Mouse (Mus musculus) cerebellum, adult 11-12 months (tissue): ENCODE measurements around the gene Serp2.

Source experiments
- DNase-seq: peaks from one replicate; pipeline ENCODE4 v3.0.0; 2022

Gene Serp2

DNA sequence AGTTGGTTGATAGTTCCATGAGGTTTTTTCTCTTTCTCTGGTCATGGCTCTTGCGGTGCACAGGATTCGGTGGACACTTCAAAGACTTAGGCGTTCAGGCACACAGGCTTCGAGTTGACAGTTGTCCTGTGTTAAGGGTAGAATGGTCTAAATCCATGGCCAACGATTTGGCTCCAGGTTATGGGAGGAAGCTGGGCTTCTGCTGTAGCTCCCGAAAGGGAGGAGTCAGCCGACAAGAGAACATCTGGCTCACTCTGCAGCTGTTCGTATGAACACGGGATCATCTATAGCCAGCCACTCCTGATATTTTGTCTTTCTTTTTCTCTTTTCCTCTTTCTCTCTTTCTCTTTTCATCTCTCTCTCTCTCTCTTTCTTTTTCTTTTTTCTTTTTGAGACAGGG is 11.9 kb upstream of the Serp2 start:
- no peak for DNase-seq

DNA sequence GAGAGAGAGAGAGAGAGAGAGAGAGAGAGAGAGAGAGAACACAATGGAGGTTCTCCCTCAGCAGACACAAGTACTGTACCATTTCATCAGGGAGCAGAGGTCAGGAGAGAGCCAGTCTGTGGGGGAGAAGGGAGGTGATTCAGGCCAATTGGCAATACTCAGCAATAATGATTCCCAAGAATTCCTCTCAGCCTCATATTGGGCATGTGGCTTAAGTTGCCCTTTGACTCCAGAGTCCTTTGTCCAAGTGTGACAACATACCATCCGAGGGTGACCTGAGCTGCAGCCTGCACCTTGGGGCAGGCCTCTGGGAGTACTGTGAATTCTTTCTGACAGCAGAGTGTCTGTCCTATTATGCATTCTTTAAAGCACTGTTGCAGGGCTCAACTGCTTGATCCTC is 10.6 kb upstream of the Serp2 start:
- DNase-seq, result no peak

DNA sequence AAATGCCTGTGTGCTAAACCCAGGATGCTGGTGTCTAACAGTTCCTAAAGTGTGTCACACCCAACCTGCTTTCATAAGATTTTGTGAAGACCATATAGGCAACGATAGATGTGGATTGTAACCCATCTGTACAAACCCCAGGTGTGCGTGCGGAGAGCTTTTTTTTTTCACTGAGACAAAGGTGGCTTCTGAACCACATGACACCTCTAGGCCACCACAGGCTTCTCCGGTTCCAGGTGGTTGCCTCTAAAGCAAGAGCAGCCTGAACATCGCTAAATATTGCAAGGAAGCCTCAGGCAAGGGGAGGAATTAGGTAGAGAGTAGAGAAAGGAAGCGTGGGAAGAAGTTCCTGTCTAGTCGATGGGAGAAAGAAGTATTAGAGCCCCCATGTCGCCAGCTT is 10.0 kb upstream of the Serp2 start:
- no peak for DNase-seq

DNA sequence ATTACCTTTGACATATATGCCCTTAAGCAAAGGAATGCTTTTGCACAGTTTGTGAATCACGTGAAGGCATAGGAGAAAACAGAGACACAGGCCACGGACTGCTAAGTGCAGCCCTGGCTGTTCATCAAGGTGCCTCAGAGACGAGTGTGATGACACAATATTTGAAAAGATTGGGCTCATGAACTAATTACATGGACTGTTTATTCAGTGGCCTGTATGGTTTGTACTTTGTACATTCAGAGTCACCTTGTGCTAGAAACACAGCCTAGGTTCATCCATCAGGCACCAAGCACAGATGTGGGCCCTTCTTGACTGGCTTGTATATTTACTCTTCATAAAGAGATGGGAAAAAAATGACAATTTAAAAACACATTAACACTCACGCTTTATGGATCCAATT is 9.5 kb upstream of the Serp2 start:
- no peak for DNase-seq

DNA sequence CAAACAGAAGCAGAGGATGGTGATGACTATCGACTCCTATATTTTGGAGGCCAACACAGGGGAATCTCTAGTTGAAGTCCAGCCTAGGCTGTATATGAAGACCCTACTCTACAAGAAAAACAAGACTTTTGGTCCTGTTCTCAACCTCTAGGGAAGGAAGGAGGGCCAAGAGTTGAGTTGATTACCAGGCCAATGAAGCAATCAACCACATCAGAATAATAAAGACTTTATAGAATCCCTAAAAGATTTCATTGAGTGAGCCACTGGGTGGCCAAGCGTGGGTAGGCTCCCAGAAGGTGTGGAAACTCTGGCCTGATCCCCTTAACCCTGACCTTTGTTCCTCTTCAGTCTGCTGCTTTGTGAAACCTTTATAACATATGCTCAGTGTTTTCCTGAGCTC is 2.5 kb upstream of the Serp2 start:
- DNase-seq, result no peak

DNA sequence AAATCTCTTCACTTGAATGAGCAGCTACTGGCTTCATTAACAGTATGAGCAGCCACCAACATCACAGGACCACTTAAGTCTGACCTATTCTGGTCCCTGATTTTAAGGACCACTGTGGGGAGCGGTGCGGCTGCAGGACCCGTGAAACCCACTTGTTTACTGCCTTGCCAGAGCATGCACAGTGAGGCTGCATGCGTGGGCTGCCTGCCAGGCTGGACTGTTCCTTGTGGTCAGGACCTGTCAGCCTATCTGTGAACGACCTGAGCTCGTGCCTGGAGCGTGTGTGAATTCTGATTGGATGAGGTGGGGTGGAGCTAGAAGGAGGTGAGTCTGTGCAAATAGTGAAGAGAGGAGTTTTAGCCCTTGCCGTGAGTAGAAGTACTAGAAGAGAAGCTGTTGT is 1.5 kb upstream of the Serp2 start:
- peak; percentile 39 for DNase-seq

DNA sequence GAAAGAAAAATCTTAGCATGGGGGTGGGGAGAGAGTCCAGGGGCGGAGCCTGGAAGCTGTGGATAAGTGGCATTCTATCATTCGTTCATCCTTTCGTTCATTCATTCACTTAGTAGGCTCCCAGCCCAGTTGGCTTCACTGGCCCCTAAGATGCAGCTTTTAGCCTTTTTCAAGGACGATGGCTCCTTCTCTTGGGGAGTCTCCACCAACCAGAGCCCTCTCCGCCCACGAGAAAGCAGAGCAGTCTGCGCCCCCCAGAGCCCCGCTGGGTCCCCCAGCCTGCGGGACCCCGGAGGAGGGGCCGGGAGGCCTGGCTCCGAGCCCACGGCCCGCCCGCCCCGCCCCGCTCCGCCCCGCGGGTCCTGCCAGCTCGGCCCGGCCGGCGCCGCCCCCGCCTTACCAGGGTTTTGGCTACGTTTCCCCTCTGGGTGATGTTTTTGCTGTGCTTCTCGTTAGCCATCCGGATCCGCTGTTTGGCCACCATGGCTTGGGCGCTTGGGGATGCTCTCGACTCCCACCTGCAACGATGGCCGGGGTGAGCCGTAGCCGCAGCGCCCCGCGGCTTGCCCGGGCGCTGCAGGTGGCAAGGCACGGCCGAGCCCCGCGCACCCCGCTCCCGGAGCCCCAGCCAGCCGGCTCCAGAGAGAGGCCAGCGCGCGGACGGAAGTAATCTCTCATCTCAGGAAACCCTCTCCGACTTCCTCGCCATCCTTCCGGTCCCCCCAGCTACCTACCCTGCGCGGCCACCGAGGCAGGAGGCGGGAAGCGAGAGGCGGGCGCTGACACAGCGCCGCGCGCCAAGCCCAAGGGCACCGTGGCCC is 448 bp downstream of the Serp2 start:
- DNase-seq, result peak; percentile 84

DNA sequence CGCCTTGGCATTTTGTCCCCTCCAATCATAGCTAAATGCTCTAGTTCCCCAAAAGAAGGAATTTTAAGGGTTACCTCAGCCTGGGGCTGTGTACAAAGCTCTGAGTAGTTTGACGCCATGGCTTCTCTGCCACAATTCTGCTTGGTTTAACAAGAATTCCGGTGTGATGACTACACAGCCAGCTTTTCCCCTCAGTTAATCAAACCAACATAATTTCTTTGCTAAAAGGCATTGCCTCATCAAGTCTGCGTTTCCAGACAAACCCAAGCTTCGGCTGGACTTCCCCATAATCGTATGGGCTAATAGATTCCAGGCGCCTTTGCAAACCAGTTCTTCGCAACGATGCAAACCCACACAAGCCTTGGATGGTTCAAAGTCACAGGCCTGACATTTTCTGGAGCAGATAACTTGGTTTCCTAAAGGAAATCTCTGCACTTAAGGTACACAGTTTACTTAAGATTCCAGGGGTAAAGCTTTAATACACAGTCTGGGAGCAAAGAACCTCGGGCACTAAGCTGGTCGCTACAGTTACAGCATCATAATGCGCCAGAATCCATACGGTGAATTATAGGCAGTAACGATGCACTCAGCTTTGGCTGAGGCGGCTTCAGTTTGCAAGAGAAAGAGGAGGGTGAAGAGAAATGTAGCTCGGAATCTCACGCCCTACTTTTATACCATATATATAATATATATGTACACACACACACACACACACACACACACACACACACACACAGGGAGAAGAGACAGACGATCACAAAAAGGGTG is 1.2 kb downstream of the Serp2 start:
- DNase-seq, result no peak

DNA sequence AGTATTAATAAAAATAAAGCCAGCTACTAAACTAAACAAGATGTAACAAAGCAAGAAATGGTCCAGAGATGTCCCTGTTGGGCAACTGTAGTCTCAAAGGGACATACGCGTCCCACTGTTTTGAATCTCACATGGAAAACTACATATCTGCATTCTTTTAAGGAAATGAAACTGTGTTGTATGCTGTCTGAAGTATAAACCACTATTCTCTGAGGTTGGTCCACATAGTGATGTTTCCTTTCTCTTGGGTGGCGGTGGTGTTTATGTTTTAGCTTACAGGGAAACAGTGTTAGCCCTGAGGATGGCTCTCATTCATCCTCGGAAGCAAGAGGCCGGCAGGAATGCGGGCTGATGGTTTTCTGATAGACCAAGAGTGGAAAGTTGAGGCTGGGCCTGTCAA is 12.6 kb downstream of the Serp2 start:
- DNase-seq, result no peak

DNA sequence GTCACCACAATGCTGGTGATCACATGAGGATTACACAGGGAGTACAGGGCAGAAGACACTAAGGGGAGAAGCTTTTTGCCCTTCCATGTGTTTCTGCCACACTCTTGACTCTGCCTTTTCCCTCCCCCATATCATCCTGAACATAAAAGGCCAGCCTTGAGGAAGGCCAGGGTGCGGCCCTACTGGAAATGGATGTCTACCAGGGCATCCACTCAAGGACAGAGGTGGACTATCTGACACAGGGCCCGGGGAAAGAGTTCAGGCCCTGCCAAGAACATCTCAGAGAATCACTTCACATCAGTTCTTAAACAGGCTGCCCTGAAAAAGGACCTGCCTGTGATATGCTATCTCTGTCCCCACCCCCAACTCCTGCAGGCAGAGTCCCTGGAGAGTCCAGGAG is 15.3 kb downstream of the Serp2 start:
- DNase-seq, result no peak

DNA sequence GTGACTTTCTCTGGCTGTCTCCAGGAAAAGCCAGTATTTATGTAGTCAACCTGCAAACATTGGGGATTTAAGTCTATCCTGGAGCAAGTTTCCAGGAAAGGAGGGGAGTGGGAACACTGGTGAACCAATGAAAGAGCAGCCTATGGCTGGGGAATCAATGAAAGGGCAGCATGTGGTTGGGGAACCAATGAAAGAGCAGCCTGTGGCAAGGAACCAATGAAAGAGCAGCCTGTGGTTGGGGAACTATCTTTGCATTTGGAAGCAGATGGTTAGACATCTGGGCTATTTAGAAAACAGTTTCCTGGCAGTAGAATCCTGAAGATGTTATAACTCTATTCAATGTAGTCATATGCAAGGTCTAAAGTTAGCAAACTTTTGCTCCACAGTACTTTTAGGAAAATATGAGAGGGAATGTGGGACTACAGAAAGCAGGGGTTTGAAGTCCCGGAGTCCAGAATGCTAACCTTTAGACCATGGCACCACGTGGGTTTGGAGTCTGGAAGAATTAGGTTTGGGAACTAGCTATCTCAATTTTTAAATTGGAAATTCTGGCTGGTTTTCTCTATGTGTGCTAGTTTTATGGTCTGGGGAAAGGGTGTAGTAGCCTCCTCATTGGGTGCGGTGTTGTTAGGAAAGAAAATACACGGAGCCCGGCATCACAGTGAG is 16.6 kb downstream of the Serp2 start:
- no peak for DNase-seq

DNA sequence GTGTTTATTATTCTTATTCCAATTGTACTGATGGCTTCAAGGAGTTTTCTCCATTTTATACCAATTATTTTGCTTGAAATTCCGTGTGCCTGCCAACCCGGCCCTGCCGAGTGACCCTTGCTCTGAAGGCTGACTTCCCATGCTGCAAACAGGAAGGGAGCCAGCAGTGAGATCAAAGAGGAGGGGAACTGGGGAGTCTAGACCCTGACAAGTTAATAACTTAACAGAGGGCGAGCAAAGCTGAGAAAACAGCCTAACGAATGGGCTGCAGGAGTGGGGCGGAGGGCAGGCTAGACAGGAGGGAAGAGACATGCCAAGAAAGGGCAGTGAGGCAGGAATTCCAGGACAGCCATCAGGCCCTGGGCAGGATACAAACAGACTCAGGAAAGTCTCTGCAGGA is 19.8 kb downstream of the Serp2 start:
- no peak for DNase-seq

DNA sequence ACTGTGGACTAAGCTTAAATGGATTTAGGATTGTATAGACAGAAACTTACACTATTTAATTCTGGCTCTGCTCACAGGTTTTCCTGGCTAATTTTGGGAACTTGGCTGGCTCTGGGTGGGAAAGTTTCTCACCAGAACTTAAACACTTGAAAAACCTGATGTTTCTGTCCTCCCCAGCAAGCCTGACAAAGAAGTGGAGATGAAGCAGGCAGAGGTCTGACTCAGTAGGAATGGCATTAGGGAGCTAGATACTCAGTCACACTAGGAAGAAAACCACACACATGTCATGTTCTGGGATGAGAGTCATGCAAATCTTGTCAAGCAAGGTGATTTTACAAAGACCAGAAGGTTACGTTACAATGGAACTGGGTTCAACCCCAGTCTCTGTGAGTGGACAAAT is 21.6 kb downstream of the Serp2 start:
- DNase-seq, result no peak

DNA sequence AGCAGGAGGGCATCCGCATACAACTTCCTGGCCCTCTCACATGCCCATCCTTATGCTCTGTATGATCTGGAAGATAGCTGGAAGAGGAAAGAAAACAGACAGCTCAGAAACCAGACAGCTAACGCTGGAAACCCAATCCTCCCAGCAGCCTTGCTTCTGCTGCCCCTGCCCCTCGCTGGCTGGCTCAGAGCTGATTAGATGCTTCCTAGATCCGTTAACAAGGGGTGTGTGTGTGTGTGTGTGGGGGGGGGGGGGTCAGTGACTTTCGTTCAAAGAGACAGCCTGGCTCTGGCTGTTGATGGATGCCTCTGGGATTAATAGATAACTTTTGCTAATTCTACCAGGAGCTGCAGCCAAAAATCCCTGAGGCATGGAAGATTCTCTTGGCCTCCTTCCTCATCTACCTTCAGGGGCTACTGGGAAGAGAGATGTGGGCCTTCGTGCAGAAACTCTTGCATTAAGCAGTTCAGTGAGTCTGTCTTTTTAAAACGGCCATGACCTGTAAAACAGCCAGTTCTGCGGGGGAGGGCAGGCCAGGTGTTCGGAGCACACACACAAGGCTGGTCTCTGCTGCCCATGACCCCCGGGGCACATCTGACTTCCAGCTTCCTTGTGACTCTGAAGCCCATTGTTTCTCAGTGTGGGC is 23.4 kb downstream of the Serp2 start:
- DNase-seq, result no peak

DNA sequence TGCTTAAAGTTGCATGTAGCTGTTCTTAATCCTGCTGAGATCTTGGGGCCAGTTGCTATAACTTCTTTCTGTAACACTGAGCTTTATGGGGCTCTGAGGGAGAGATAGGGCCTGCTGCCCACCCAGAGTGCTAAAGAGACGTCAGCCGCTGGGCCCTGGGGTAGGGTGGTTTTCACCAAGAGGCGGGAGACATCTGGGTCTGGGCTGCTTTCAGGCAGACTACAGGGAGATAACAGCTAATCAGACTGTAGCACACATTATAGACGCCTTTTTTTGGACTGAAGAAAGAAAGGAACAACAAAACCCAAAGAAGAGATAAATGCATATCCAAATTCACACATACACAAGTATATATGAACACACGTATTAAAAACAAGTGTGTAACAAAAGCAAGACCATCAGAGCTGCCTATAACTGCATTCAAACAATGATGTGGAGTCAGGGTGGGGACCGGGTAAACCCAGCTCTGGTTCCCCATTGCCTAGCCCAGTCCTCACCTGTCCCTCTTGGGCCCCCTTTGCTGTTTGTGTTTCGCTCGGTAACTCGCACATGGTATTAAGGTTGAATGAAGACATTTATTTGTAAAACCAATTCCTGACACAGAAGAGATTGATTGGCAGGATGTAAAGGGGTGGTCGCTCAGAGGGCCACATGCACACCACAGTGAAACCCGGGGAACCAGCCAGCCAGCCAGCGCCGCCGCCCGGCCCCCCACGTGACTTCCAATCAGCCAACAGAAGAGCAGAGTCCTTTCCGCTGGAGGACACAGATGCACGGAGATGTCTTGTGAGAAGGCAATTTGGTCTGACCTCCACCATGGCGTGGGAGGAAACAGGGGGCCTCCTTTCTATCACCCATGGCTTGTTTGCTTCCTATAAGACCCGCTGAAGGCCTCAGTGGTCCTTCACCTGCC is 24.2 kb downstream of the Serp2 start:
- DNase-seq, result no peak

DNA sequence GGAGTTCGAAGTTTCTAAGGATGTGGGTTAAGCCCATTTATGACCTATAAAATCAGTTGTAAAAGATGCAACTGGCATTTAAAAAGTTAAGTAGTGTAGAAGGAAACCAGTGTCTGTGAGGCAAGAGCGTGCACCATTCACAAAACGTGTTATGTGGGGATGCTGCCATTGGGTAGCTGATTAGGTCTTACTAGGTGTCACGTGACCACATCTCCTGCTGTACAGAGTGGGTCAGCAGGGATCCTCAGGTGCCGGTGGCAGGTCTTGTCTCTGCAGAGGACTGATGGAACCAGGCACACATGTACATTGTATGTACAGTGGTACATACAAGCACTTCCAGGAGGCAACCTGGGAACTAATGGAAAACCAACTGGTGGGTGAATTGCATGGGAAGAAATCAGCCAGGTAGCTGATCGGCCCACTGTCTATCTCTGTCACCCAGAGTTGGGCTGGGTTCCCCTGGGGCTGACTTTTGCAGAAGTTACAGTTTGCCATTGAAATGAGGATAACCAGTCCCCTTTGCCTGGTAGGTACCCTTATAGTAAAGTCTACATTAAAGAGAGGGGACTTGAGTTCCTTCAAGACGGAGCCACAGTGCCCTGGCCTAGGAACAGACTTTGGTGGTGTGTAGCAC is 25.5 kb downstream of the Serp2 start:
- DNase-seq, result no peak

DNA sequence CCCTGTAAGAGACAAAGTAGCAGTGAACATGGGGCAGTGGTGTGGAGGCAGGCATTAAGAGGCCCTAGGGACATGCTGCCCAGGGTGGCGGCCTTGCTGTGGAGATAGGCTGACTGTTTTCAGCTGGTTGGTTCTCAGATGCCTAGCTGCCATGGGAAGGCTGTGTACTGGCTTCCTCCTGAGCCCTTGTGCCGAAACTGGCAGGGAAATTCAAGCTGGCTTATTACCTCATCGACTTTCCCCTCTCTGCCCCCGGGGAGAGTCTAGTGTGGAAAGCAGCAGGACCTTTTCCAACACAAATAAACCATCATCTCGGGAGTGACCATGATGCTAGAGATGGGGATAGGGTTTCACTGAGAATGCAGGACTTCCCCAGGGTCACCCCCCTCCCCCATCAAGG is 28.0 kb downstream of the Serp2 start:
- DNase-seq, result no peak

DNA sequence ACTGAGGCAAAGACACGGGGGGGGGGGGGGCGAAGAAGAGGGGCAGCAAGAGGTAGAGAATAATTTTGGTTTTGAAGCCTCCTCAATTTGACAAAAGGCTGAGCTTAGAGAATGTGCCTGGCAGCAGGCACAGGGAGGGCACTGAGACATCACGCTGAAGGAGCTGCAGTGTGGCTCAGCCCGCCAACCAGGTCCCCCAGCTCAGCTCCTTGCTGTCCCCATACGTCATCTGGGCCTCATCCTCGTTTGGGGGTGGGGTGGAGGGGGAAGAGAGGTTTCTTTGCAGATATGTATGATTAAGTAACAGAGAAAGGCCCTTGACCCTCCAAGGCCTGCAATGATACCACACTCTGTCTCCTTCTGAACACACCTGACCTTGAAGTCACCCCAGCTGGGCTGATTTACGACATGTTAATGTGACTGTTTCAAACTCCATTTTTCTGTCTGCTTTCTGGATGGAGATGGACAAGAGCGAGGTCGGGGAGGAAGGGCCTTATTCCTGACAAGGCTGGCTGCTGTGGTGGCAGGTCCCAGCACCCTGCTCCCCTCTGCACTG is 28.9 kb downstream of the Serp2 start:
- DNase-seq, result no peak

DNA sequence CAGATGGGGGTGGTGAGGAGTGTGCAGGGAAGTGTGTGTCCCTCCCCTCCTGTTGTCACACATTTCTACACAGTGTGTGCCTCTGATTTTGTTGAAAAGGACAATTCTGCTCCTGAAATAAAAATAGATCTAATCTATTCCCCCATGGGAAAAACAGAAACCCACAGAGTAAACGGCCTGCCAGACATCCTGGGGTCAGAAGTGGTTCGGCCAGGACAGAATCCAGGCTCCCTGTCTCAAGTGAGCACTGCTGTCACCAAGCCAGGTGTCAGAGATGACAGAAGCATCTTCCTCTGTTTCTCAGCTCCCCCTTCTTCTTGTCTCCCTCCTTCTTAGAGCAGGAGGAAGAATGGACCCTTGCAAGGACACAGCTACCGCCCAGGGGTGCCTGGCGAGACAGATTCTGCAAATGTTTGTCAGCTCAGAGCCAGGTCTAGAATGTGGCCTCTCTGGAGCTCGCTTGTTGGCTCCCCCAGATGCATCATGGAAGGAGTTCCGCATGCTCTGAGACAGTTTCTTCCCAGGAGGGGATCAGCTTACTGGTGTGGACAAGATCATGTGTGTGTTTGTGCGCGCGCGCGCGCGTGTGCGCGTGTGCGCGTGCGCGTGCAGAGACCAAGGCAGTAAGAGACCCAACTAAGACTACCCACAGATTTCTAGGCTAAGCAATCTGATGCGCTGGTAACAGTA is 29.5 kb downstream of the Serp2 start:
- no peak for DNase-seq

DNA sequence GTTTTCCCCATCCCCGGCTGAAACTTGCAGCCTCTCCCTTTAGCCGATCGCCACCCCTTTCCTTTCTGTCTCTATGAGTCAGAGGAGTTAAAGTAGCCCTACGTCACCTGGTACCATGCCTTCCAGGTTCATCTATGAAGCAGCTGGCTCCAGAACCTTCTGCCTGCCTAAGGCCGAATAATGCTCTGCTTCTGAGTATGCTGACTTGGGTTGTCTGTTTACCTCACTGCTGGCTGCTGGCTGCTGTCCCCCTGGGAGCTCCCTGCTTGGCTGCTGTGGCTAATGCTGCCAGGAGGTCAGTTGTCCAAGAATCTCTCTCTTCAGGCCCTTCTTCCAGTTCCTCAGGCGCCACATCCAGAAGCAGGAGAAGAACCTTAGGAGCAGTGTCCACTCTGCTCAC is 30.2 kb downstream of the Serp2 start:
- no peak for DNase-seq

DNA sequence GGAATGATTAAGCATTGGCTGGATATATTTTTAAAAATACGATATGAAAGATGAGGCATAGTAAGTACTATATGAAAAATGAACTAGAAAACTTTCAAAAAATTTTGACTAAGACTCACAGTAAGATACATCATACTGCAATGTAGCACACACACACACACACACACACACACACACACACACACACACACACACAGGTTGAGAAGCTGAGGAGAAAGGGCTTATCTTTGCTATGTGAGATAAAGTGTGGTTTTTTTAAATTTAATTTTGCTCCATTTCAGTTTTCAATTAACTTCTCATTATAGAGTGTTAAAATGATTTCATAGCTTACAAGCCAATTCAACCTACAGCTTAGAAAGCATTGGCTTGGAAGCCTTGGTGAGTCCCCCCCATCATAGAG is 33.3 kb downstream of the Serp2 start:
- no peak for DNase-seq
